Mouse (Mus musculus): ENCODE data around the gene Prpf6. TPM values are rescaled to one million over a fixed set of nuclear protein-coding genes. Genes with fewer than 3 reads are reported as not detected.

Prpf6 gene
- total RNA-seq (2021): 10 to 100 TPM; 30.9 to 37.1 TPM
- long read RNA-seq, experiment 1, transcript Prpf6-201 (21 exons, 3,054 nt): major isoform, 29 of 36 reads
- long read RNA-seq, experiment 1, partial matches to known transcripts: 3 of 36 reads
- long read RNA-seq, experiment 1, other reads (novel, unspliced or antisense): 4 of 36 reads
- long read RNA-seq, experiment 2, transcript Prpf6-201 (21 exons, 3,054 nt): major isoform, 37 of 38 reads
- long read RNA-seq, experiment 2, partial matches to known transcripts: 1 of 38 reads
- long read RNA-seq, experiment 2, other reads (novel, unspliced or antisense): 0 of 38 reads

DNA sequence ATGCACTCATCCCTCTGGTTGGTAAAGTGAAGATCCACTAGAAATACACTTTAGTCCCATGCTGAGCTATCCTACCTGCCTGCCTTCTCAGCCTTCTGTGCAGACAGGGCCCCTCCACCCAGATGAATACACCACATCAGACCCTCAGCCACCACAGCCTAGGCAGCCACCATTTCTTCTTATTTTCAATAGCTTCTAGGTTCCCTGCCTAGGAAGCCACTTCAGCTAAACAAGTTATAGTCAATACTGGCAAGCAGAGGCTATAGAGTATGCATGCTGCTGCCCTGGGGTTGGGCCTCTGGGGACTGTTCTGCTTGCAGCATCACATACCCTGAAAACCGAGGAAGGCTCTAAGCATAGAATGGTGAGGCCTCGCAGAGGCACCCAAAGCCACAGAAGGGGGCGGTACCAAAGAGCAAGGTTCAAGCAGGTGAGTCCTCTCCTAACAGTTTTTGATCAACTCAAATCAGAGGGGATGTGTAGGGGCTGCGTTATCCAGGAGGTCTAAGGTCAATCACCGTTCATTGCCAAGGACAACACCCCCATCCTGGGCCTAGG lies at the start of gene Prpf6:
Prpf6 (plus strand) TSS at position 341 of the 558 bp plus-strand sequence.
- DNase-seq: no peak
- intact Hi-C loops (cut with DNase I): loop anchor here (10.0 kb wide), 1 partner anchor 407 kb away; the partner anchor contains the start of gene Ppdpf

DNA sequence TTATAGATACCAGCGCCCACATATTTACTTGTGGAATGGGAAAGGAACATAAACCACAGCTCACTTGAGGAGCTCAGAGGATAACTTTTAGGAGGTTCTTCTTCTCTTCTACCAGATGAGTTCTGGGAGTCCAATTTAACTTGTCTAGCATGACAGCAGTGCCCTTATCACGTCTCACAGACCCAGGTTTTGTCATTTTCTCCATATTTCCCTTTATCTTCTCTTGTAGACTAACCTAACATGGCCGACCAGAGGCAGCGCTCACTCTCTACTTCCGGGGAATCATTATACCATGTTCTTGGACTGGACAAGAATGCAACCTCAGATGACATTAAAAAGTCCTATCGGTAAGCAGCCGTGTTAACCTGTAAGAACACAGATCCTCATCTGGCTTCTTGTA lies 45.5 kb upstream of the Prpf6 start:
- no peak for DNase-seq
- intact Hi-C loops (cut with DNase I): no loop called here

DNA sequence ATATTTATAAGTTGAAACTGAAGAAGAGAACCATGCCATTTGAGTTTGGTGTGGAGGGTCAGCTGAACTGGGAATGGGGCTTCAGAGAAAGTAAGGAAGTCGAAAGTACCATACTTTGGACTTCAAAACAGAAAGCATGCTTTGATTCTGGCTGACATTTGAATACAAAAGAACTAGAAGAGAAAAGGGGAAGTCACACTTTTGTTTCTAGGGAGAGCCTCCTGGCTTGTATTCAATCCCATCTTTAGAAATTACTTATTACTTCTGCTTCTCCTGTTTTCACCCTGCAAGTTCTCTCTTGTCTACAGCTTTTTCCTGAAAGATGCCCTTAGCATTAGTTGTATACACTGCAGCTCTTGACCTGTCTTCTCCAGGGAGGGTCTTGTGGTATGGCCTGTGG lies 43.4 kb upstream of the Prpf6 start:
- DNase-seq: no peak
- intact Hi-C loops (cut with DNase I): no loop called here

DNA sequence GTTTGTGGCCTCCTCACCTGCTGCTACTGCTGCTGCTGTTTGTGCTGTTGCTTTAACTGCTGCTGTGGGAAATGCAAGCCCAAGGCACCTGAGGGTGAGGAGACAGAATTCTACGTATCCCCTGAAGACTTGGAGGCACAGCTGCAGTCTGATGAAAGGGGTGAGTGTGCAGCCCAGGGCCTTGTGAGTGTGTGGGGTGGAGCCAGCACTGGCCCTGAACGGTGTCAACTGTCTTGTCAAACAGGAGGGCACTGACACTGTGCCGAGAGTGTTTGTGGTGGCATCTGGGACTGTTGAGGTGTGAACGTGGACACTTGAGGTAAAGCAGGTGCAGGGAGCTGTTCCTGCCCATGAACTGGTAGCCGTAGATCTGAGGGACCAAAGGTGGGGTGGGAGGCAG lies 43.0 kb upstream of the Prpf6 start:
- intact Hi-C loops (cut with DNase I): no loop called here

DNA sequence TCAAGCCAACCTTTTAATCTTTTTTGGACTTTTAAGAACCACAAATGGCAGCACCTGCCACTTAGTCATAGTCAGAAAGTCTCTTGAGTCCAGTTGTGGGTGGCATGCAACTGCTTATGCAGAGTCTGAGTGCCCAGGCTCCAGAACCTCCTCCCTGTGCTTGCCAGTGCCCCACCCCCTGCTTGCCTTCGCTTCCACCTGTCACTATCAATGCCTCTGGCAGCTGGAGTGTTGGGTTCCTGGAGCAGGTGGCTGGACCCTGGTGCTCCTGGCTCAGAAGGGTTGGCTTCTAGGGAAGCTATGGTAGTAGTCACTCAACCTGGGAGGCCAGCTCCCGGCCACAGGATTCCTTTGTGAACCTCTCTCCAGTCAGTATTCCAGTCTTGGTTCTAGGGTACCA lies 41.4 kb upstream of the Prpf6 start:
- intact Hi-C loops (cut with DNase I): no loop called here
- DNase-seq: no peak

More for the DNA sequence above, 43.0 kb upstream of the Prpf6 start:
- no peak for DNase-seq

DNA sequence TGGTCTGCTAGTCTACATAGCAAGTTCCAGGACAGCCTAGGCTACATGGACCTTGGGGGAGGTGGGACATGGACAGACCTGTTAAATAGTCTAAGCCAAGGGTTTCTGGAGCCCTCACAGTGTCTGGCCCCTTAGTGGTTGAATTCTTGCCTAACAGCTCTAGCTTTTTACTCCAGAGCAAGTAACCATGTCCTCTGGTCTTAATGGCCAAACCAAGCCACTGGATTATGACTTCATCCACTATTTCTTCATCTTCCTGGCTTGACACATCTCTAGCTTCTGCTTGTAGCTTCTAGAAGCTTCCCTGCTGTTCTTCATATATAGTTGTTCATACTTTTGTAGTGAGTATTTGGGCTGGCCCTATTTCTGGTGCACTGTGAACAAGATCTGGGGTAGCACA lies 37.9 kb upstream of the Prpf6 start:
- intact Hi-C loops (cut with DNase I): no loop called here
- no peak for DNase-seq

DNA sequence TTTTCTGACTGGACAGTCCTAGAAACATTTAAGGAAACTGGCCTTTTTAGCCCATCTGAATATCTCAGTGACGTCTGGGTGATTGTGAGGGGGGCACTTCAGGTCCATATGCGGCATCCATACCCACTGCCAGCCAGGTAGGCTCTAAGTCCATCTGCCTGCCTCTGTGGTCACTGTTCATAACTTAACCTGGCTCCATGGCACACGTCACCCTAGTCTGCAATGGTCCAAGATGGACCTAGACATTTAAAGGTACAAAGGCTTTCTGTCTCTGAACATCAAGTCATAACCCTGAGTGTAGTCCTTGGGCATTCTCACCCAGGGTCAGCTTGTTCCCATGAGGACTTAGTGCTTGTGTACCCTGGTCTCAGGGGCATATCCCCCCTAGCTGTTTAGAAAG lies 24.3 kb upstream of the Prpf6 start:
- DNase-seq: no peak
- intact Hi-C loops (cut with DNase I): loop anchor here (5.0 kb wide), 1 partner anchor 175 kb away; no protein-coding TSS in a partner anchor

DNA sequence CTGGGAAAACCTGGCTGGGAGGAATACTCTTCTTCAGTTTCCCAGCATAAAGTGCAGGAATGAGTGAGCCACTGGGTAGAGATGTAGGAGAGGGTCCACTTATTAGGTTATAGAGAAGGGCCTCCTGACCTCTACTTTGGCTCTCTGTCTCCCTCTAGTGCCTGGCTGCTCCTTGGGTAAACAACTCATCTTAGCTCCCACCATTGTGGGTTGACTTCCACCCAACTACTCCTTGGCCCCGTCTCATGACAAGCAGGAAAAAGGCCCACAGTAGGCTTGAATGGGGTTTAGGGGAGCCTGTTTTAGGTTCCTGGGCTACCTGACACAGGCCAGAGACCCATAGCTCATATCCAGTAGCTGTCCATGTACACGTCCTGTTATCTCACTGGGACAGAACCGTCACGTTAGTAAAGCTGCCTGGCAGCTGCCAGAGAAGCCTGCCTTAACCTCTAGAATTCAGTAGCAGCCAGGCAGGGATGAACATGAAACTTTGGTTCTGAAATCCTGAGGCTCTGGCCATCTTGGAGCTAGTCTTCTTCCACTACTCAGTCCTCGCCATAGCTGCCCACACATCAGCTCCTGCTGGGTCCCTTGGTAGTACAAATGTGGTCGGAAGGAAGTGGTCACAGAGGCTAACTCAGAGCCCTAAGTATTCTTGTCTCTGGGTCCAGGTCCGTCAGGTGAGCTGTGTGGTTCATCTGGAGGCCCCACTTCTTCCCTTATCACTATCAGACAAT lies 23.2 kb upstream of the Prpf6 start:
- peak; percentile 59 to 79 for DNase-seq
- intact Hi-C loops (cut with DNase I): loop anchor here (5.0 kb wide), 1 partner anchor 176 kb away; no protein-coding TSS in a partner anchor

DNA sequence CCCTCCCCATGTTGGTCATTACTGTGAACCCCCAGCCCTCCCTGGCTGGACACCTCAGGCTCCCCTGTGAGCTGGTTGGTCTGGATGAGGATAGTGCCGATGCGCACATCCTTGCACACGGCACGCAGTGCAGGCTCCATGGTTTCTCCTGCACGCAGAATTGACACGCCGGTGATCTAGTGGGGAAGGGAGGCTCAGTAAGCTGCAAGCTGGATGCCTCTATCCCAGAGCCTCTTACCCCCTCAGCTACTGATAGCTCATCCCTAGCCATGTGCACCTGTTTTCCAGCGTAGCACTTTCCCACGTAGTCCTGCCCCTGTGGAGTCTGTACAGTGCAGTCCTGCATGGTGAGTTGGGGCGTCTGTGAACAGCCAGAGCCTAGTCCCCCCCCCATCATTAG lies 21.8 kb upstream of the Prpf6 start:
- no peak for DNase-seq
- intact Hi-C loops (cut with DNase I): loop anchor here (5.0 kb wide), 2 partner anchors 158 to 178 kb away; no protein-coding TSS in a partner anchor

DNA sequence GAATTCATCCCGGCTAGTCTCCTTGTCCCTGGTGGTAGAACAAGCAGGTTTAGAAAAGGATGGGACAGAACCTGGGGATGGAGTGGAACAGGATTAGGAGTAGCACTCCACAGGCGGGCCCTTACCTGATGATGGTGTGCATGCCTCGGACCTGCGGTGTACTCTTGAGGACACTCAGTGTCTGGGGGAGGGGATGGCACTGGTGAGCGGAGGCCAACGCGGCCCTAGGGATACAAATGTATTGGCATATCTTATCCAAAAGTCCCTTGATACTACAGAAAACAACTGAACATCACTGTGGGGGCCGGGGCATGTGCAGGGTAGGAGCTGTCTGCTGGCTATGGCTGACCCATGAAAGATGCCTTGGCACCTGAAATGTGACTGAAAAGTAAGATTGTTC lies 21.3 kb upstream of the Prpf6 start:
- intact Hi-C loops (cut with DNase I): loop anchor here (5.0 kb wide), 1 partner anchor 158 kb away; no protein-coding TSS in a partner anchor
- no peak for DNase-seq

DNA sequence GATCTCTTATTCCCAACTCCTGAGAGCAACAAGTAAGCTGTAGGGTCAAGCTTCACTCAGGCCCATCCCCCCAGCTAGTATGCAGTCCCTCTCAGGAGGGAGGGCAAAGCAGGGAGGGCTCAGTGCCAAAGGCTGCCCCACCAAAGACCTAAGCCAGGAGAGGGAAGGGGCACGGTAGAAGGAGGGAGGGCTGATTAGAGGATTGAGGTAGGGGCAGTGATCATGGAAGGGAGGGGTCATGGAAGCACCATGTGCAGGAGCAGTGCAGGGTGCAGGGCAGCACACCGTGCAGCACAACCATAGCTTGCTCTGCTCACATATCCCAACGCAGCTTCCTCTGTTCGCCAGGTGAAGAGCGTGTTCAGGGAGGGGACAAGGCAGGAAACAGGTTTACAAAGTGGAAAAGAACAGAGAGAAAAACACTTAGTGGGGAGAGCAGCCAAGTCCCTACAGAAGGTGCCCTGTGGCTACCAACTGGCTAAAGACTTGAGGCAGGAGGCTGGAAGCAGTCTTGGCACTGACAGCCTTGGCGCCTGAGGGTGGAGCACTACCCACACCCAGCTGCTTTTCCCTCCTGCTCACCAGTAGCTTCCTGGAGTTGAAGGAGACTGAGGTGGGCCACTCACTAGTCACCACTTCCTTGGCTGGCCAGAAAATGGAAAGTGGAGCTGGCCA lies 20.6 kb upstream of the Prpf6 start:
- DNase-seq: no peak
- intact Hi-C loops (cut with DNase I): loop anchor here (5.0 kb wide), 1 partner anchor 159 kb away; no protein-coding TSS in a partner anchor

DNA sequence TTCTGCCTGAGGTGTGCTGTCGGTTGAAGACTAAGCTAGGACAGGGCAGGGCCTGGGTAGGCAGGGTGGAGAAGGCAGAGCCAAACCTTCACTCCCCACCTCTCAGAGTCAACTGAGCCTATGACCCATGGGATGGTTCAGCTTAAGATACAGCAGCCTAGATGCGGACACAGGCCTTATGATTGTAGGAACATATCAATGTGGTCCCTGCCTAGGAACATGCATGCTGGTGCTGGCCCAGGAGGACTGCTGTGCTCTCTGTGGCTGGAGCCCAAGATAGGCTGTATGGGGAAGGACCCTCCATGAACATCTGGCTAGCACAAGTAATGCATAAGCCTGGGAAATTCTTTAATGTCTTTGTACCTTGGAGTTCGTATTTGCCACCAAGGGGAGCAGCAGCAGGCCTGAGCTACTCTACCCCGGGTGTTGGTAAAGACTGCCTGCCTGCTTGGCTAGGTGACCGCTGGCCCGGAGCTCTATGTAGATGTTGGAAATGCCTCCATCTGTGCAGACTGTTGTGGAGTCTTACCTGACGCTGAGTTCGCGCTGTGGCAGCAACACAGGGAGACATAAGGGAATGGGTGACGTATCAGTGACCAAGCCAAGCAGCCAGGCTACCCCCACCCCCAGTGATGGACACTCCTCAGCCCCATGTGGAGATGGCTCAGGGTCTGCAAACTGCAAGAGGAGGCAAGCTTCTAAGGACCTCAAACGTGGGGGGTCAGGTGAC lies 19.6 kb upstream of the Prpf6 start:
- no peak for DNase-seq

DNA sequence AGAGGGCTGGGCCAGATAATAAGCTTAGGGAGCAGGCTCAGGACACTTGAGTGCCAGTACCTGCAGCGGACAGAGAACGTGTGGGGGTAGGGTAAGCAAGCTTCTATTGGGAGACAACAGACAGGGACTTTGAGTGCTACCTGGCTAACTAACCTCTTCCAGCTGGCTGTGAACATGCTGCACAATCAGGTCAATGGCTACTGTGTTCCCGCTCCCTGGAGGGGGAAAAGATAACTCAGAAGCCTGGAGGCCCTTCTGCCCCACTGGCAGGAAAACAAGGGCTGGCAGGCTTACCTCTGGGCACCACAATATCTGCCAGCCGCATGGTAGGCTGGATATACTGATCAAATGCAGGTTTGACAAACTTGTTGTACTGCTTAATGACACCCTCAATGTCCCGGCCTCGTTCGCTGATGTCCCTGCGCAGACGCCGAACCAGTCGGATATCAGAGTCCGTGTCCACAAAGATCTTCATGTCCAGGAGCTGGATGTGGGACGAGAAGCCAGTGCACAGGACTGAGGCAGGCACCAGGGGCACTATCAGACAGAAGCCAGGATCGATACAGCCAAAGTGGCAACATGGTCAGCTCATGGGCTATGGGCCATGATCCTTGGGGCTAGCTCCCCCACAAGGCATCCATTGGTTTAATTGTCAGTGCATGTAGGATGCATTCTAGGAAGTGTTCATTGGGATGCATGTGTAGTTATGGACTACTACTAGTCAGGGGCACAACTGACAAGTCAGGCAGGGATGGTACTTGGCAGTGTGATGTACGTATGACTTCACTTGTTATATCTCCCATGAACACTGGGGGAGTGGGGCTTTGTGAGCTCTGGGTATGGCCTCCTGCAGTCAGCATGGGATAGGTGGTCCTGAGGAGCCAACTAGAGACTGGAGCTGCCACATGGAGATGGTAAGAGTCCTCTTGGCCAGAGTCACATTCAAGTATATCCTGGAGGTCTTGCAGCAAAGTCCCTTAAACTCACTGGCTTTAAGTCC lies 18.4 kb upstream of the Prpf6 start:
- intact Hi-C loops (cut with DNase I): loop anchor here (5.0 kb wide), 1 partner anchor 161 kb away; no protein-coding TSS in a partner anchor
- DNase-seq: peak; percentile 37 to 59

More for the DNA sequence above, 19.6 kb upstream of the Prpf6 start:
- intact Hi-C loops (cut with DNase I): loop anchor here (5.0 kb wide), 1 partner anchor 160 kb away; no protein-coding TSS in a partner anchor

DNA sequence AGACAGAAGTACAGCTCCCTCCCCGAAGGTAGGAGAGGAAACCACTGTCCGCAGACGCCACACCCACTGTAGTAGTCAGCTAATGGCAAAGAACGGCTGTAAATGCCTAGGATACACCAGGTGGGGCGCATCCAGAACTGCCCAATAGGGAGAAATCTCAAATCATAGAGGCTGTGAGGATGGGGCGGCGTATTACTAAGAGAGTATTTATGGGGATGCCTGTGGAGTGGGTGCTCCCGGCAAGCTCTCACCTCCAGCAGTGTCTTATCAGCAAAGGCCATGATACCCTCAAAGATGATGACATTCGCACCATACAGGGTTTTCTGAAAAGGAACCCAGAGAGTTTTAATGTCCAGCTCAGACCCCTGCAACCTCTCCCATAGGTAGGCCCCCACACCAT lies 17.7 kb upstream of the Prpf6 start:
- DNase-seq: no peak
- intact Hi-C loops (cut with DNase I): loop anchor here (5.0 kb wide), 1 partner anchor 162 kb away; no protein-coding TSS in a partner anchor

DNA sequence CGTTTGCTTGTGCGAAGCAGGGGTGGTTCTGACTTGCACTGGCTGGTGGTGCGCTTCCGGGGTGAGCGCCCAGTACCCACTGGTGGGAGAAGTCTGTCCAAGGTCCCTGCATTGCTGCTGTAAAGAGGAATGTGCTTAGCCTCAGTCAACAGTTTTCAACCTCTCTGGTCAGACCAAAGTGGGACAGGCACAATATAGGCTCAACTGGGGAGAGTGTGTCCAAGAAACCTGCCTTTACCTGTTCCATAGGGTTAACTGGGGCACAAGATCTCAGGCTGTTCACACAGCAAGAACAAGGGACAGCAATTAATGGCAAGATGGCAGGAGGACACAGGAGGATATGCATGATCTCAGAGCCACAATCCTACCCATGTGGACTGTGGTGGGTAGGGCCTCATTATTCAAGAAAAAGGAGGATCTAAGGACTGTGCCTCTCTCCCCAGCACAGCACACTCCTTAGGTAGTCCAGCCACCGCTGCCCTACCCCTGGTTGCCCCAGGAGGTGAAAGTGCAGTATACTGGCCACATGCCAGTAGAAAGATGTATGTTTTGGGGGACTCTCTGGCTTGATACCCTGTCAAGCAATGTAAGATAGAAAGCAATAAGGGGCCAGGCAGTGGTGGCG lies 16.6 kb upstream of the Prpf6 start:
- DNase-seq: no peak
- intact Hi-C loops (cut with DNase I): loop anchor here (5.0 kb wide), 1 partner anchor 163 kb away; no protein-coding TSS in a partner anchor

DNA sequence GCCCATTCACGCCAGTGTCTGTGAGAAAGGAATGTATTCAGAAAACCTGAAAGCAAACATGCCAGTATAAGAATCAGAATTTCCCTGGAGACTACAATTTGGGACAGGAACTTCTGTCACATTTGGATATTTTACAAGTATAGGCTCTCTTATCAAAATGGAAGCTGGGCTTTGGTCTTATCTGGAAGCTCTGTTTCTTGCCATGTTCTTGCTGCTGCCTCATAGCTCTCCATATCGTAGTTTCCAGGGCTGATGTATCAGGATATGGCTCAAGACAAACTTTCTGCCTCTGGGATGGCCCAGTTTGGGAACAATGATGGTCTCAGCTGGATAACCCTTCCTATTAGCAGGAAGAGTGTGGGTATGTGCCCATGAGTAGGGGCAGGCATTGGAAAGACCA lies 15.1 kb upstream of the Prpf6 start:
- no peak for DNase-seq
- intact Hi-C loops (cut with DNase I): no loop called here

DNA sequence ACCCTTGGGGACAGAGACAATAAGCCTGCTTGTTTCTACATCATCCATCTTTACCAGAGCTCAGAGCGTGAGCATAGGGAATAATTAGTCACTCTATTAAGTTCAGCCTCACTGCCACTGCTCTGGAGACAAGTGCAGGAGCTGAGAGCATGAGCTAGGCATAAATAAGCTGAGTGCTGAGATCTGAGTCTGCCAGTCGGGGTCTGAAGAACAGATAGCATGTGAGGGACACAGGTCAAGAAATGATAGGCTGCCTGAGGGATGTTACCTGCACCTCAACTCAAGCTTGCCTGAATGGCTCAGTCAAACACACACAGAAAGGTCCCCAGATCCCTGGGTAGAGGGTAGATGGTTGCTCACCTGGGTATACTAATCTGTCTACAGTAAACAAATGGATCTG lies 14.5 kb upstream of the Prpf6 start:
- no peak for DNase-seq
- intact Hi-C loops (cut with DNase I): no loop called here

DNA sequence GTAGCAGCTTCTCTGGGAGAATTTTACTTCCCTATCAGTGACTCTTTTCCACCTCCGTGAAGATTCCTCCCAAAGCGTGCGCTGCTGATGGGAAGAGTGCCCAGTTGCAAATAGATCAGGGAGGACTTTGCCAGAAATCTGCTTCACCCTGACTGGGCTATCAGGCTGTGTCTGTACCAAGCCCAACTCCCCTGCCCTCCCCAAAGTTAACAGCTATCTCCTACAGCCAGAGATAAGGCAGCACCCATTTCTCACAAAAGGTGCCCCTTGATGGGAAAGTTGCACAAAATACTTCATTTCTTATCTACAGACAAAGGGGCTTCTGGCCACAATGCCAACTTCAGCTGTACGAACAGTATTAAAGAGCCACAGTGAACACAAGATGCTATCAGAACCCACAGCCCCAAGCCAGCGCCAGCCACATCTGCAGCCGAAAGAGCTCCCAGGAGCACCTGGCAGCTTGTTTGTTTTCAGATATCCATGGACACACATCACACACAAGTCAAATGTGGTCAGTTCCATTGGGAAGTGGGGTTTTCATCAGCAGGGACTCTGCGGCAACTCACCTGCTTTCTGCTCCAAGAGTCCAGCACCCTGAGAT lies 13.6 kb upstream of the Prpf6 start:
- no peak for DNase-seq
- intact Hi-C loops (cut with DNase I): no loop called here

All from heart, postnatal 14 days (tissue).